Mouse (Mus musculus): ENCODE data around the gene Col18a1. TPM values are rescaled to one million over a fixed set of nuclear protein-coding genes. Genes with fewer than 3 reads are reported as not detected.

Gene Col18a1
- polyA plus RNA-seq, 1 experiment from 2014 or later: 40.4 TPM

- Histone ChIP-seq H3K36me3 (ENCODE audit: control insufficient read depth, insufficient read depth, low read length) (no peaks in the 10 kb centered on the region), H3K4me2 (replicated peaks; ENCODE audit: low read depth, low read length) (no peak overlapping the region), H3K9me3 (ENCODE audit: control insufficient read depth, low read length) (no peaks in the 10 kb centered on the region), H3K27me3 (ENCODE audit: control insufficient read depth, insufficient read depth, low read length) (no peaks in the 10 kb centered on the region), H3K4me3 (ENCODE audit: low read depth, low read length) (no peak overlapping the region), H3K4me1 (replicated peaks; ENCODE audit: control insufficient read depth, insufficient read depth, low read length) (no peaks in the 10 kb centered on the region), H3K27ac (ENCODE audit: low read depth, low read length) (no peak overlapping the region), H3K9ac (ENCODE audit: low read depth, low read length) (no peak overlapping the region)
- 92% methylated on average over 3 of the region's 3 CpGs for WGBS
- DNase-seq (ENCODE audit: low spot score) (no peak), ATAC-seq (ENCODE audit: low FRiP score) (no peak)
These were observed 102.1 kb downstream of the Col18a1 start for GRCm38 (mm10) chr10:77064239-77064638.

DNA sequence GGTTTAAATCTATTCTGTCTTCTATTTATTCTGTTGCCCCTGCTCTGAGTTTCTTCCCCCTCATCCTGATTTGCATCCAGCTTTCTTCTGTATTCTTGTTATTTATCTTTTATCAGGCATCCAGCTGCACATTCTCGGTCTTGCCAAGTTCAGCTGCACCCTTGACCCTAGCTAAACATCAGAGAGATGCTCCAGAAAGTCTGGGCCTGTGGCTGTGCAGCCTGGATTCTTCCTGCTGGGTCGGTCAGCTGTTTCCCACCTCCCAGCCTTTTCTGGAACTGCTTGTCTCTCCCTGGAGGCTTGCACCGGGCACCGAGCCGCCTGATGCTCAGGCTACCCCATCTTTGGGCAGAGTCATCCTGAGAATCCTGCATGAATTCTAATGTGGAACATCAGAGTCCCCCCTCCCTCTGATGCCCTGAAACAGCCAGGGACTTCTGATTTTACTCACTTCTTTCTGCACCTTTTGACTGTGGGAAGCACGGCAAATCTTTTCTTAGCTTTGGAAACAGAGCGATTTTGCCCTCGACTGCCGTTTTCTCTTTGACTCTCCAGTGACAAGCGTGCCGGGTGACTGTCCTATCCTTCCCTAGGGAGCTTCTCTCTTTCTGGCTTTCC lies 103.8 kb downstream of the Col18a1 start:
- no peak overlapping the region for H3K4me2 ChIP-seq (replicated peaks; ENCODE audit: low read depth, low read length)
- DNase-seq (ENCODE audit: low spot score) (no peak), ATAC-seq (ENCODE audit: low FRiP score) (no peak)
- H3K4me3 ChIP-seq (ENCODE audit: low read depth, low read length): no peak overlapping the region
- no peaks in the 10 kb centered on the region for H3K27me3 ChIP-seq (ENCODE audit: control insufficient read depth, insufficient read depth, low read length)
- 79% methylated on average over 11 of the region's 11 CpGs for WGBS
- H3K9ac ChIP-seq (ENCODE audit: low read depth, low read length): no peak overlapping the region
- H3K27ac ChIP-seq (ENCODE audit: low read depth, low read length): no peak overlapping the region
- no peaks in the 10 kb centered on the region for H3K36me3 ChIP-seq (ENCODE audit: control insufficient read depth, insufficient read depth, low read length)
- H3K4me1 ChIP-seq (replicated peaks; ENCODE audit: control insufficient read depth, insufficient read depth, low read length): no peaks in the 10 kb centered on the region
- no peaks in the 10 kb centered on the region for H3K9me3 ChIP-seq (ENCODE audit: control insufficient read depth, low read length)

DNA sequence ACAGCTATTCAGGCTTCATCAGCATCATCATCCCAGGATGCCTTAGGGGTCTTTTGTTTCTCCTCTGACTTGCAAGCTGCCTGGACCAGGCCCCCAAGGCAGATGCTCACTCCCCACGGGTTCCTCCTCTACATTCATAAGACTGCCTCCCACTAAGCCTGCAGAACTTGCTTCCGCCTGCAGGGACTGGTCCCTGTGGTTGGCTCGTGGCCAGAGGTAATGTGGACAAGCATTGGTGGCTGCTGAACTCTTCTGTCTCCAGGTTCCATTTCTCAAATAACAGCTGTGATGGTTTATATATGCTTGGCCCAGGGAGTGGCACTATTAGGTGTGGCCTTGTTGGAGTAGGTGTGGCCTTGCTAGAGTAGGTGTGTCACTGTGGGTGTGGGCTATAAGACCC lies 104.9 kb downstream of the Col18a1 start:
- DNase-seq (ENCODE audit: low spot score) (no peak), ATAC-seq (ENCODE audit: low FRiP score) (no peak)
- H3K27ac ChIP-seq (ENCODE audit: low read depth, low read length): no peak overlapping the region
- H3K9me3 ChIP-seq (ENCODE audit: control insufficient read depth, low read length): no peaks in the 10 kb centered on the region
- H3K27me3 ChIP-seq (ENCODE audit: control insufficient read depth, insufficient read depth, low read length): no peaks in the 10 kb centered on the region
- H3K4me2 ChIP-seq (replicated peaks; ENCODE audit: low read depth, low read length): no peak overlapping the region
- no peak overlapping the region for H3K9ac ChIP-seq (ENCODE audit: low read depth, low read length)
- H3K4me3 ChIP-seq (ENCODE audit: low read depth, low read length): no peak overlapping the region
- WGBS: 77% methylated on average over 3 of the region's 3 CpGs
- H3K36me3 ChIP-seq (ENCODE audit: control insufficient read depth, insufficient read depth, low read length): no peaks in the 10 kb centered on the region
- H3K4me1 ChIP-seq (replicated peaks; ENCODE audit: control insufficient read depth, insufficient read depth, low read length): no peaks in the 10 kb centered on the region

GRCm38 (mm10) chr10:77056768-77057167 lies 109.6 kb downstream of the Col18a1 start:
- Histone ChIP-seq H3K4me1 (replicated peaks; ENCODE audit: control insufficient read depth, insufficient read depth, low read length) (no peaks in the 10 kb centered on the region), H3K27me3 (ENCODE audit: control insufficient read depth, insufficient read depth, low read length) (no peaks in the 10 kb centered on the region), H3K27ac (ENCODE audit: low read depth, low read length) (no peak overlapping the region), H3K4me2 (replicated peaks; ENCODE audit: low read depth, low read length) (no peak overlapping the region), H3K9ac (ENCODE audit: low read depth, low read length) (no peak overlapping the region), H3K36me3 (ENCODE audit: control insufficient read depth, insufficient read depth, low read length) (no peaks in the 10 kb centered on the region), H3K9me3 (ENCODE audit: control insufficient read depth, low read length) (no peaks in the 10 kb centered on the region), H3K4me3 (ENCODE audit: low read depth, low read length) (no peak overlapping the region)
- no peak for ATAC-seq (ENCODE audit: low FRiP score)
- DNase-seq (ENCODE audit: low spot score): no peak
- WGBS: 90% methylated on average over 10 of the region's 10 CpGs

DNA sequence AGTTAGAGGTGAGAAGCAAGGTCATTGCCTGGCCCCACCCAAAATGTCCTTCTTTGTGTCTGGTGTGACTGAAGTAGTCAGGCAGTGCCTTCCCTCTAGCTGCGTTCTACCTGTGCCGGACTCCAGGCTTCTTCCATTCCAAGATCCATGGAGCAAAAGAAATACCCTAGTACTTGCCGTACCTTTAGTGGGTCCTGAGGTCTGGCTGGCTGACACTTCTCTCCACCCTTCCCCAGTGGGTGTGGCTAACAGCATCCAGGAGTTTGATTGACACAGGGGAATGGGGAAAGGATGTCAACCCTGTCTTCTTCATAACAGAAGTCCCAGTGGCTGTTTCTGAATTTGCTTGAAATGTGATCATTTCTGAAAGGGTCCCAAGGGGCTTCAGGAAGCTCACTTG lies 117.7 kb downstream of the Col18a1 start:
- Histone ChIP-seq H3K9ac (ENCODE audit: low read depth, low read length) (no peak overlapping the region), H3K4me3 (ENCODE audit: low read depth, low read length) (no peak overlapping the region), H3K4me1 (replicated peaks; ENCODE audit: control insufficient read depth, insufficient read depth, low read length) (no peaks in the 10 kb centered on the region), H3K9me3 (ENCODE audit: control insufficient read depth, low read length) (no peaks in the 10 kb centered on the region), H3K36me3 (ENCODE audit: control insufficient read depth, insufficient read depth, low read length) (peaks cover 6% of the 10 kb centered on the region; the same call in 1 of the 2 replicates), H3K4me2 (replicated peaks; ENCODE audit: low read depth, low read length) (no peak overlapping the region), H3K27ac (ENCODE audit: low read depth, low read length) (no peak overlapping the region), H3K27me3 (ENCODE audit: control insufficient read depth, insufficient read depth, low read length) (no peaks in the 10 kb centered on the region)
- ATAC-seq (ENCODE audit: low FRiP score) (no peak), DNase-seq (ENCODE audit: low spot score) (no peak)
- WGBS: 98% methylated on average over 3 of the region's 3 CpGs

- H3K9ac ChIP-seq (ENCODE audit: low read depth, low read length): no peak overlapping the region
- no peak overlapping the region for H3K4me2 ChIP-seq (replicated peaks; ENCODE audit: low read depth, low read length)
- no peak overlapping the region for H3K27ac ChIP-seq (ENCODE audit: low read depth, low read length)
- DNase-seq (ENCODE audit: low spot score): no peak
- H3K4me1 ChIP-seq (replicated peaks; ENCODE audit: control insufficient read depth, insufficient read depth, low read length): no peaks in the 10 kb centered on the region
- no peak for ATAC-seq (ENCODE audit: low FRiP score)
- H3K27me3 ChIP-seq (ENCODE audit: control insufficient read depth, insufficient read depth, low read length): no peaks in the 10 kb centered on the region
- H3K4me3 ChIP-seq (ENCODE audit: low read depth, low read length): no peak overlapping the region
- no peaks in the 10 kb centered on the region for H3K9me3 ChIP-seq (ENCODE audit: control insufficient read depth, low read length)
- peaks cover 6% of the 10 kb centered on the region; the same call in 1 of the 2 replicates for H3K36me3 ChIP-seq (ENCODE audit: control insufficient read depth, insufficient read depth, low read length)
- 79% methylated on average over 4 of the region's 4 CpGs for WGBS
These were observed 118.2 kb downstream of the Col18a1 start for GRCm38 (mm10) chr10:77048196-77048595.

- Histone ChIP-seq H3K27me3 (ENCODE audit: control insufficient read depth, insufficient read depth, low read length) (no peaks in the 10 kb centered on the region), H3K4me1 (replicated peaks; ENCODE audit: control insufficient read depth, insufficient read depth, low read length) (0 out of 2 replicates have a peak, but pooled peaks cover 5% of the 10 kb centered on the region), H3K4me2 (replicated peaks; ENCODE audit: low read depth, low read length) (no peak overlapping the region), H3K27ac (ENCODE audit: low read depth, low read length) (no peak overlapping the region), H3K9ac (ENCODE audit: low read depth, low read length) (no peak overlapping the region), H3K4me3 (ENCODE audit: low read depth, low read length) (no peak overlapping the region), H3K36me3 (ENCODE audit: control insufficient read depth, insufficient read depth, low read length) (peaks cover 7% of the 10 kb centered on the region), H3K9me3 (ENCODE audit: control insufficient read depth, low read length) (no peaks in the 10 kb centered on the region)
- 93% methylated on average over 8 of the region's 8 CpGs for WGBS
- DNase-seq (ENCODE audit: low spot score) (no peak), ATAC-seq (ENCODE audit: low FRiP score) (no peak)
These were observed 127.7 kb downstream of the Col18a1 start for GRCm38 (mm10) chr10:77038579-77039174.

- Histone ChIP-seq H3K27me3 (ENCODE audit: control insufficient read depth, insufficient read depth, low read length) (0 out of 2 replicates have a peak, but pooled peaks cover 2% of the 10 kb centered on the region), H3K9ac (ENCODE audit: low read depth, low read length) (no peak overlapping the region), H3K36me3 (ENCODE audit: control insufficient read depth, insufficient read depth, low read length) (no peaks in the 10 kb centered on the region), H3K9me3 (ENCODE audit: control insufficient read depth, low read length) (no peaks in the 10 kb centered on the region), H3K4me3 (ENCODE audit: low read depth, low read length) (no peak overlapping the region), H3K27ac (ENCODE audit: low read depth, low read length) (no peak overlapping the region), H3K4me2 (replicated peaks; ENCODE audit: low read depth, low read length) (no peak overlapping the region), H3K4me1 (replicated peaks; ENCODE audit: control insufficient read depth, insufficient read depth, low read length) (0 out of 2 replicates have a peak, but pooled peaks cover 5% of the 10 kb centered on the region)
- no peak for DNase-seq (ENCODE audit: low spot score)
- no peak for ATAC-seq (ENCODE audit: low FRiP score)
- 81% methylated on average over 6 of the region's 6 CpGs for WGBS
These were observed 130.9 kb downstream of the Col18a1 start for GRCm38 (mm10) chr10:77035487-77035886.

Data from hindbrain, embryonic 11.5 days (tissue).